Mouse (Mus musculus): Measurements from ENCODE around the gene Psma3. TPM values are rescaled to one million over a fixed set of nuclear protein-coding genes. Genes with fewer than 3 reads are reported as not detected.

Gene Psma3
- 659 and 664 TPM in 2 replicates for polyA plus RNA-seq (2016; fragmentation: Nextera tagmentation; extraction: Ambion mirVana)

DNA sequence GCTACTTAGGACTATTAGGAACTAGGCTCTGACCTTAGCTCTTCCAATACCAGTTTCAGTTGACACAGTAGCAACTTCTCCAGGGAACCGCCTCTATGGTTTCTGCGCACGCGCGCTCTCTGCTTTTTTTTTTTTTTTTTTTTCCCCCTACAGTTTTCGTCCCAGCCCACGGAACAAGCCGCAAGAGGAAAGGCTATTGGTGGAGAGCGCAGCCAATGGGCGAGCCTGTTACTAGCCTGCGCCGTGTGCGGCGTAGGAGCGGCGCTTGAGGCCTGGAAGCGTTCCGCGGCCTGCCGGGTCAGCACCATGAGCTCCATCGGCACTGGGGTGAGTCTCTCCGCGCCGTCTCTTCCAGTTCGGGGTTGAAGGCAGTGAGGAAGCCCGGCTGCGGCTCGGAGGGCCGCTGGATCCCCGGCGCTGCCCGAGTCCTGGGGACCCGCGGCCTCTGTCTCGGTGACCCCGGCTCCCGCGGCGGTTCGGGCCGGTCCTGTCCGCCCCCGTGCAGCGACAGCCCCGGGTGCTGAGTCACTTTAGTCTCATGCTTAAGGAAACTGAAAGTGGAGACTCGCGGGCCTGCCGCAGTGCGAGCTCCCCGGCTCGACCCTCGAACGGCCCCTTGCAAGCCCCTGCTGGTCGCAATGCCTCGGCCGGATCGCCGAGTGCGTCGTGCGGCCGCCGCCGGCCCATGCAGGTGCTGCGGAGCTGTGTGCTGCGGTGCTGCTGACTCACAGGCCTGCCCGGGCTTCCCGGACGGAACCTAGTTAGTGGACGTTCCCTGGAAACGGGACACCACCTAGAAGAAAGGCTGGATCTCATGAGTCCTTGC, at the start of gene Psma3:
Gene Psma3 (plus strand): TSS at position 181 of the 826 bp plus-strand sequence.
- WGBS = under 1% methylated on average over 71 of the region's 71 CpGs
- Histone ChIP-seq H3K27ac (peak within 1 kb of the TSS; percentile 98), H3K4me1 (peaks cover 13% of the 10 kb centered on the region), H3K27me3 (ENCODE audit: poor library complexity, severe bottlenecking) (no peaks in the 10 kb centered on the region), H3K36me3 (replicated peaks) (peaks cover 22% of the 10 kb centered on the region), H3K9me3 (no peaks in the 10 kb centered on the region), H3K4me3 (peak within 1 kb of the TSS; percentile 98)
- peak; percentile 90 for DNase-seq (ENCODE audit: extremely low spot score, low spot score)

DNA sequence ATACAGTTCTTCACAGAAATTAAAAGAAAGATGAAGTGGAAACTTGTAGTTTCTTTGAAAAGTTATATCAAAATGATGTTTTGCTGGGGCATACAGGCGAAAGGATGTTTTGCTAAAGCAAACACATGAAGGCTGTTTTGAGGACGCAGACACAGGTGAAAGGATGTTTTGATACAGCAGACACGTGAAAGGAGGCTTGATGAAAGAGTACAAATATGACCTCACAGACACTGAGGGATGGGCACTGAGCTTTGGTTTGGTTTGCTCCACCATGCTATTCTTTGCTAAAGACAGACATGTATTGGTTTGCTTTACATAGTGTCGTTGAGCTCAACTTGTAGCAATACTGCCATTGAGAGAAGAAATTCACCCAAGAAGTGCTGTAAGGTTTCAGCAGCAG, 44.6 kb upstream of the Psma3 start:
- 90% methylated on average over 4 of the region's 4 CpGs for WGBS
- H3K36me3 ChIP-seq (replicated peaks) = no peaks in the 10 kb centered on the region
- no peak for DNase-seq (ENCODE audit: extremely low spot score, low spot score)
- peaks cover 8% of the 10 kb centered on the region; the same call in 1 of the 2 replicates for H3K9me3 ChIP-seq
- H3K27me3 ChIP-seq (ENCODE audit: poor library complexity, severe bottlenecking) = no peaks in the 10 kb centered on the region
- no peak overlapping the region for H3K27ac ChIP-seq
- no peaks in the 10 kb centered on the region for H3K4me1 ChIP-seq
- H3K4me3 ChIP-seq = no peak overlapping the region

- Histone ChIP-seq H3K27ac (peak overlapping the region; percentile 92), H3K4me1 (peaks cover 12% of the 10 kb centered on the region), H3K27me3 (ENCODE audit: poor library complexity, severe bottlenecking) (no peaks in the 10 kb centered on the region), H3K4me3 (peak overlapping the region; percentile 93), H3K36me3 (replicated peaks) (peaks cover 14% of the 10 kb centered on the region), H3K9me3 (0 out of 2 replicates have a peak, but pooled peaks cover 3% of the 10 kb centered on the region)
- no peak for DNase-seq (ENCODE audit: extremely low spot score, low spot score)
- whole genome bisulfite sequencing = 23% methylated on average over 12 of the region's 12 CpGs
Observed at GRCm38 (mm10) chr12:70937150-70937549, 37.3 kb upstream of the Psma3 start.

- no peaks in the 10 kb centered on the region for H3K27me3 ChIP-seq (ENCODE audit: poor library complexity, severe bottlenecking)
- H3K9me3 ChIP-seq = 0 out of 2 replicates have a peak, but pooled peaks cover 3% of the 10 kb centered on the region
- peak within 1 kb of the TSS; percentile 93 for H3K4me3 ChIP-seq
- peak; percentile 93 for DNase-seq (ENCODE audit: extremely low spot score, low spot score)
- peak within 1 kb of the TSS; percentile 92 for H3K27ac ChIP-seq
- under 1% methylated on average over 59 of the region's 59 CpGs for WGBS
- peaks cover 21% of the 10 kb centered on the region for H3K36me3 ChIP-seq (replicated peaks)
- peaks cover 12% of the 10 kb centered on the region for H3K4me1 ChIP-seq
Observed at GRCm38 (mm10) chr12:70937571-70938384, 36.6 kb upstream of the Psma3 start, which contains the start of gene Actr10. Actr10 (plus strand) TSS chr12:70937857.

- Histone ChIP-seq H3K4me3 (no peak overlapping the region), H3K27ac (no peak overlapping the region), H3K9me3 (no peaks in the 10 kb centered on the region), H3K4me1 (peaks cover 12% of the 10 kb centered on the region), H3K36me3 (replicated peaks) (peaks cover 43% of the 10 kb centered on the region), H3K27me3 (ENCODE audit: poor library complexity, severe bottlenecking) (no peaks in the 10 kb centered on the region)
- 94% methylated on average over 7 of the region's 7 CpGs for WGBS
- DNase-seq (ENCODE audit: extremely low spot score, low spot score) = no peak
Observed at GRCm38 (mm10) chr12:70940806-70941205, 33.6 kb upstream of the Psma3 start.

GRCm38 (mm10) chr12:70944181-70944580, 30.2 kb upstream of the Psma3 start:
- peaks cover 72% of the 10 kb centered on the region for H3K36me3 ChIP-seq (replicated peaks)
- WGBS = 95% methylated on average over 5 of the region's 5 CpGs
- no peak overlapping the region for H3K4me3 ChIP-seq

DNA sequence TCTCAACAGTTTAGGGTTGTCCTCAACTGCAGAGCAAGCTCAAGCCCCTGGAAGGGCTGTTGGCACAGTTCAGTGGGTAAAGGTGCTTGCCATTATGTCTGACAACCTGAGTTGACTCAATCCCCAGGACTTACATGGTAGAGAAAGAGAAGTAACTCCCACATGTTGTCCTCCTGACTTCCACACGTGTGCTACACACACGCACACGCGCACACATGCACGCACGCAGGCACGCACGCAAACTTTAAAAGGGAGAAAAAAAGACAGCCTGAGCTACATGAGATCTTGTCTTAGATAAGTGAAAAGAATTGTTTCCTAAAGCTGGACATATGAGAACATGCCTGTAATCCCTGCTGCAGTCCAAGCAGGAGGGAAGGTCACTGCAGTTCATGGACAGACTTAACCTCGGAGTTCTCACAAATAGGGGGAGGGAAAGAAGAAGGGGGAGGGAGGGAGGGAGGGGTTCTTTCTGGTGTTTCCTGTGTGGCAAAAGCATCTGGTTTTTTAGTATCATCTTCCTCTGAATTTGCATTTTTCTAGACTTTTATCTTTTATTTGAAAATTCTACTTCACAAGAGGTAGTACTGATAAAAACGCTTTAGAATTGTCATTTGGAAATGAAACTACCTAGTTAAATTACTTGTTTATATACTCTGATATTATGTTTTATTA, 27.7 kb upstream of the Psma3 start:
- 91% methylated on average over 10 of the region's 10 CpGs for WGBS
- H3K27me3 ChIP-seq (ENCODE audit: poor library complexity, severe bottlenecking) = no peaks in the 10 kb centered on the region
- H3K9me3 ChIP-seq = no peaks in the 10 kb centered on the region
- H3K4me1 ChIP-seq = no peaks in the 10 kb centered on the region
- H3K27ac ChIP-seq = no peak overlapping the region
- DNase-seq (ENCODE audit: extremely low spot score, low spot score) = no peak
- no peak overlapping the region for H3K4me3 ChIP-seq
- H3K36me3 ChIP-seq (replicated peaks) = peaks cover 81% of the 10 kb centered on the region

More at GRCm38 (mm10) chr12:70944181-70944580, 30.2 kb upstream of the Psma3 start:
- H3K4me1 ChIP-seq = no peaks in the 10 kb centered on the region
- H3K27me3 ChIP-seq (ENCODE audit: poor library complexity, severe bottlenecking) = no peaks in the 10 kb centered on the region
- H3K9me3 ChIP-seq = no peaks in the 10 kb centered on the region
- no peak overlapping the region for H3K27ac ChIP-seq
- no peak for DNase-seq (ENCODE audit: extremely low spot score, low spot score)

DNA sequence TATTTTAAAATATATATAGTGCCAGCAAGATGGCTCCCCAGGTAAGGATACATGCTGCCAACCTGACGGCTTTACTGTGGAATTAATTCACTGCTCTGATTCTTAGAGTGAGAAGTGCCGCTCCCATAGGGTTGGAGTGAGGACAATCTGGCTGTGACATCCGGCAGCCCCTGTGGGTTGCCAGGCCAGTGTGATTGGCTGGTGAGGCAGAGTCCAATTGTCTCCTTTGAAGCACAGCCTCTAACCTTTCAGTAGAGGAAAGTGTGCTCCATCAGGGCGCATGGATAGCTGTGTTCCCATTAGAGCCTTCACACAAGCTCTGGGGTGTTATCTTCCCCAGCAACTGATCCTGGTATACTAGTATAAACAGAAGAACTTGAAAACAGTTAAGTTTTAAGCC, 15.8 kb upstream of the Psma3 start:
- Histone ChIP-seq H3K4me1 (no peaks in the 10 kb centered on the region), H3K36me3 (replicated peaks) (peaks cover 97% of the 10 kb centered on the region), H3K4me3 (no peak overlapping the region), H3K27me3 (ENCODE audit: poor library complexity, severe bottlenecking) (no peaks in the 10 kb centered on the region), H3K9me3 (no peaks in the 10 kb centered on the region), H3K27ac (no peak overlapping the region)
- 87% methylated on average over 4 of the region's 4 CpGs for WGBS
- DNase-seq (ENCODE audit: extremely low spot score, low spot score) = no peak

GRCm38 (mm10) chr12:70967581-70967980, 6.8 kb upstream of the Psma3 start:
- no peak for DNase-seq (ENCODE audit: extremely low spot score, low spot score)
- 51% methylated on average over 8 of the region's 8 CpGs for WGBS
- peak overlapping the region; percentile 73 for H3K4me3 ChIP-seq
- H3K36me3 ChIP-seq (replicated peaks) = peaks cover 17% of the 10 kb centered on the region
- H3K27me3 ChIP-seq (ENCODE audit: poor library complexity, severe bottlenecking) = no peaks in the 10 kb centered on the region
- H3K9me3 ChIP-seq = no peaks in the 10 kb centered on the region
- peaks cover 8% of the 10 kb centered on the region for H3K4me1 ChIP-seq
- H3K27ac ChIP-seq = peak overlapping the region; percentile 88

DNA sequence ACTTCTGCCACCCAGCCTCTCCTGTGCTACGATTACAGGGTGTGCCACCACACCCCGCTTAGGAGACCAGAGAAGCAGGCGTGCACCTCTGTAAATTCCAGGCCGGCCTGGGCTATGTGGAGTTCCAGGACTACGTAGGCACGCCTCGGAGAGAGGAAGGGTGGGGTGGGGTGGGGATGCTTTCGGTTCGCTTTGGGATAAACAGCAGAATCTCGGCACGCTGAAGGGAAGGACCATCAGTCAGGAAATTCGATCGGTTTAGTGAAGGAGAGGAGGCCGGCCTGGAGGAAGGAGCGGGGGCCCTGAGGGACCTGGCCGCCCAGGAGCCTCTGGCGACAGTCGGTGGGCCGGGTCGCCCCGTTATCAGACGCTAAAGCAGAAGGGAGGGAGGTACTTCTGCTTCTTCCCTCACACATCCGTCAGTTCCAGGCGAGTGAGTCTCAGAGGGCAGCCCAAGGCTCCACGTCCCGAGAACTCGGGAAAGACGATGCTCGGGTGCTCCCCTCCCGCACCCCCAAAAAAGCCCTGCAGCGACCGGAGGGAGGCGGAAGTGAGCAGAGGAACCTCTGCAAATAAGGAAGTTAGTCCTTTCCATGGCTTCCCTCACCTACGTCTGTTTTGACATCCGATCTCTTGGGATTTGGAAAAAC, 6.2 kb upstream of the Psma3 start:
- H3K27me3 ChIP-seq (ENCODE audit: poor library complexity, severe bottlenecking) = no peaks in the 10 kb centered on the region
- peaks cover 12% of the 10 kb centered on the region for H3K36me3 ChIP-seq (replicated peaks)
- under 1% methylated on average over 35 of the region's 35 CpGs for WGBS
- peak overlapping the region; percentile 73 for H3K4me3 ChIP-seq
- H3K4me1 ChIP-seq = peaks cover 8% of the 10 kb centered on the region
- peak; percentile 78 for DNase-seq (ENCODE audit: extremely low spot score, low spot score)
- no peaks in the 10 kb centered on the region for H3K9me3 ChIP-seq
- H3K27ac ChIP-seq = peak overlapping the region; percentile 88

- H3K27ac ChIP-seq = peak overlapping the region; percentile 88
- peaks cover 8% of the 10 kb centered on the region for H3K4me1 ChIP-seq
- no peaks in the 10 kb centered on the region for H3K27me3 ChIP-seq (ENCODE audit: poor library complexity, severe bottlenecking)
- DNase-seq (ENCODE audit: extremely low spot score, low spot score) = peak; percentile 85
- WGBS = under 1% methylated on average over 15 of the region's 15 CpGs
- H3K36me3 ChIP-seq (replicated peaks) = peaks cover 6% of the 10 kb centered on the region
- H3K4me3 ChIP-seq = peak overlapping the region; percentile 73
- no peaks in the 10 kb centered on the region for H3K9me3 ChIP-seq
Observed at GRCm38 (mm10) chr12:70968791-70969307, 5.6 kb upstream of the Psma3 start.
